Mouse (Mus musculus) MEL (cell line): ENCODE data around the gene Olfr1054. TPM values are rescaled to one million over a fixed set of nuclear protein-coding genes. Genes with fewer than 3 reads are reported as not detected.
"Not testable (repeated sequence)": the region's sequence is repeated elsewhere in the genome, so short reads cannot be mapped to it uniquely, and the experiment has no call there.

ENCODE experiments used
- DNase-seq: peaks from one replicate; pipeline ENCODE4 v3.0.0; 2011; ENCODE audit warnings: low read depth, low spot score
- H3K27ac ChIP-seq: 2 replicates; pipeline ENCODE4 v1.5.1; 2012; ENCODE audit warnings: low read depth, mild to moderate bottlenecking, control low read depth, low read length, moderate library complexity; ENCODE audit not compliant: control insufficient read depth
- H3K27me3 ChIP-seq, 2 experiments: fragments of 150-350 bp in 1 of 2; sonication (generic) in 1 of 2; 2 replicates each; pipeline ENCODE4 v1.6.1; 2012; ENCODE audit warnings: low read length in 2 of 2, mild to moderate bottlenecking in 2 of 2, improper control_type of control experiment in 1 of 2, moderate library complexity in 1 of 2; ENCODE audit not compliant: insufficient read depth in 2 of 2, control insufficient read depth in 1 of 2
- H3K36me3 ChIP-seq, 2 experiments: 2 replicates each; pipeline ENCODE4 v1.6.1; 2012 to 2014; ENCODE audit warnings: low read length in 2 of 2, improper control_type of control experiment in 1 of 2, inconsistent platforms in 1 of 2, mild to moderate bottlenecking in 1 of 2; ENCODE audit not compliant: insufficient read depth in 2 of 2, control insufficient read depth in 1 of 2
- H3K4me1 ChIP-seq, 2 experiments: fragments of 150-350 bp in 1 of 2; sonication (generic) in 1 of 2; 2 replicates each; pipeline ENCODE4 v1.6.1; 2012; ENCODE audit warnings: low read length in 2 of 2, improper control_type of control experiment in 1 of 2, mild to moderate bottlenecking in 1 of 2; ENCODE audit not compliant: insufficient read depth in 2 of 2, control insufficient read depth in 1 of 2
- H3K4me3 ChIP-seq, 2 experiments: fragments of 150-350 bp in 1 of 2; sonication (generic) in 1 of 2; 2 replicates each; pipeline ENCODE4 v1.5.1; 2012; ENCODE audit warnings: low read depth in 2 of 2, low read length in 2 of 2, mild to moderate bottlenecking in 2 of 2, moderate library complexity in 2 of 2, control low read depth in 1 of 2, improper control_type of control experiment in 1 of 2; ENCODE audit not compliant: control insufficient read depth in 1 of 2, insufficient read depth in 1 of 2
- H3K79me2 ChIP-seq: 2 replicates; pipeline ENCODE4 v1.6.1; 2012; ENCODE audit warnings: mild to moderate bottlenecking, low read length, moderate library complexity; ENCODE audit not compliant: control insufficient read depth, poor library complexity, insufficient read depth
- H3K9ac ChIP-seq: 2 replicates; pipeline ENCODE4 v1.6.1; 2012; ENCODE audit warnings: low read depth, mild to moderate bottlenecking, control low read depth, low read length, moderate library complexity; ENCODE audit not compliant: control insufficient read depth, poor library complexity, severe bottlenecking
- H3K9me3 ChIP-seq: fragments of 150-350 bp; sonication (generic); replicated peaks from 2 replicates; pipeline ENCODE4 v1.6.1; 2012; ENCODE audit warnings: mild to moderate bottlenecking, low read length, improper control_type of control experiment, moderate library complexity; ENCODE audit not compliant: insufficient read depth
- E2F4 ChIP-seq: IDR thresholded peaks from 2 replicates; pipeline ENCODE4 v1.6.1; 2011; ENCODE audit warnings: low read depth, low read length, improper control_type of control experiment, borderline replicate concordance
- GATA1 ChIP-seq: IDR thresholded peaks from 2 replicates; pipeline ENCODE4 v1.6.1; 2011; ENCODE audit warnings: low read depth, low read length, improper control_type of control experiment
- KAT2A ChIP-seq: conservative IDR thresholded peaks from 2 replicates; pipeline ENCODE4 v1.6.1; 2012; ENCODE audit warnings: low read depth, low read length, improper control_type of control experiment, inconsistent platforms
- MAFK ChIP-seq: IDR thresholded peaks from 2 replicates; pipeline ENCODE4 v1.6.1; 2011; ENCODE audit warnings: low read depth, mild to moderate bottlenecking, low read length, improper control_type of control experiment, borderline replicate concordance
- MEF2A ChIP-seq: IDR thresholded peaks from 2 replicates; pipeline ENCODE4 v1.6.1; 2014; ENCODE audit warnings: low read depth, mild to moderate bottlenecking, inconsistent platforms, low read length, improper control_type of control experiment; ENCODE audit not compliant: poor library complexity, insufficient replicate concordance, severe bottlenecking; ENCODE audit errors: extremely low read depth
- MYC ChIP-seq: IDR thresholded peaks from 2 replicates; pipeline ENCODE4 v1.6.1; 2011; ENCODE audit warnings: low read depth, mild to moderate bottlenecking, low read length, improper control_type of control experiment, moderate library complexity
- NRF1 ChIP-seq: IDR thresholded peaks from 2 replicates; pipeline ENCODE4 v1.6.1; 2014; ENCODE audit warnings: low read depth, mild to moderate bottlenecking, inconsistent platforms, low read length, improper control_type of control experiment, moderate library complexity; ENCODE audit not compliant: poor library complexity, insufficient read depth, severe bottlenecking
- POLR2AphosphoS5 ChIP-seq: IDR thresholded peaks from 2 replicates; pipeline ENCODE4 v1.6.1; 2012; ENCODE audit warnings: low read depth, borderline replicate concordance, mild to moderate bottlenecking, inconsistent platforms, low read length, moderate library complexity, mixed read lengths
- RCOR1 ChIP-seq: IDR thresholded peaks from 2 replicates; pipeline ENCODE4 v1.6.1; 2012; ENCODE audit warnings: low read depth, mild to moderate bottlenecking, inconsistent platforms, low read length, improper control_type of control experiment
- TAL1 ChIP-seq: IDR thresholded peaks from 2 replicates; pipeline ENCODE4 v1.6.1; 2012; ENCODE audit warnings: mild to moderate bottlenecking, inconsistent platforms, low read length, moderate library complexity, mixed read lengths
- TBP ChIP-seq: IDR thresholded peaks from 2 replicates; pipeline ENCODE4 v1.8.0; 2011; ENCODE audit warnings: low read depth, low read length, improper control_type of control experiment
- ZKSCAN1 ChIP-seq: IDR thresholded peaks from 2 replicates; pipeline ENCODE4 v1.6.1; 2012; ENCODE audit warnings: low read depth, mild to moderate bottlenecking, inconsistent platforms, low read length, improper control_type of control experiment, moderate library complexity
- polyA plus RNA-seq, 2 experiments: library from polyadenylated mRNA; stranded (reverse) in 1 of 2; unstranded in 1 of 2; fragments of >175 nt in 1 of 2; fragments of >200 nt in 1 of 2; gene quantifications; 2 replicates each; pipeline versions ENCODE4 v1.2.1 to v1.2.4; 2012; ENCODE audit warnings: low replicate concordance in 2 of 2, low read depth in 1 of 2; ENCODE audit not compliant: insufficient read length in 2 of 2, insufficient read depth in 1 of 2, missing spikeins in 1 of 2
- total RNA-seq: library from RNA; depleted of rRNA; stranded (reverse); fragments of 300-350 nt; gene quantifications from 2 replicates; pipeline ENCODE4 v1.2.3, GENCODE M21; 2012; rRNA removed

The Olfr1054 gene
- total RNA-seq (not detected in 2 replicates), polyA plus RNA-seq (not detected)

- H3K9me3 ChIP-seq: no peaks in the 10 kb centered on the region
- no peak within 1 kb of the TSS for H3K4me3 ChIP-seq
- H3K79me2 ChIP-seq: no peaks in the 10 kb centered on the region
- no peaks in the 10 kb centered on the region for H3K4me1 ChIP-seq
- H3K27ac ChIP-seq: no peak within 1 kb of the TSS
- no peaks in the 10 kb centered on the region for H3K27me3 ChIP-seq
- H3K36me3 ChIP-seq: no peaks in the 10 kb centered on the region
- no peak within 1 kb of the TSS for H3K9ac ChIP-seq
- no peak for TF ChIP-seq TAL1
- no peak for DNase-seq
Observed at GRCm38 (mm10) chr2:86335333-86335732, at the start of gene Olfr1054. Olfr1054 (minus strand) TSS chr2:86335433.

- no peak for TF ChIP-seq KAT2A
- TF ChIP-seq TBP: no peak
- TF ChIP-seq MEF2A: no peak
- TF ChIP-seq MYC: no peak
- no peak for TF ChIP-seq MAFK
- TF ChIP-seq ZKSCAN1: no peak
- TF ChIP-seq GATA1: no peak
- TF ChIP-seq RCOR1: no peak
- TF ChIP-seq E2F4: no peak
- TF ChIP-seq POLR2AphosphoS5: no peak
- no peak for TF ChIP-seq NRF1
Observed at GRCm38 (mm10) chr2:86378293-86378692, 43.1 kb upstream of the Olfr1054 start, which contains the start of gene Olfr1057. Olfr1057 (minus strand) TSS chr2:86378393.

DNA sequence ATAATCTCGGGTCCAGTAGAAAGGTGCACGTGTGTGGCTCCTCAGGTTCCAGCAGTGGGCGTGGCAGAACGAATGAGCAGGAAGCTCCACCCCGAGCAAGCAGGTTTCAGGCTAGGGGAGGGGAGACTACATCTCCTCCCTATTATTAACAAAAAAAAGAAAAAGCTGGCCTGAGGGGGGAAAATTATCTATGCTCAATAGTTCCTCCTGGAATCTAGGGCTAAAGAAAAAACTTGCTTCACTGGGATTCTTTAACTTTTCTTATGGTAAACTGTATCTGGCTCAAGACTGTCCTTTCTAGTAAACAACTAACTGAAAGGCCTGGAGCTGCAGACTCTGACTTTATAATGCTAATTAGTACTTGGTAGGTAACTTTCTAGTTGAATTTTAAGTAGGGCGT, 31.1 kb upstream of the Olfr1054 start:
- H3K9me3 ChIP-seq, H3K36me3 ChIP-seq, H3K4me3 ChIP-seq, H3K9ac ChIP-seq, H3K79me2 ChIP-seq, H3K27me3 ChIP-seq, DNase-seq, H3K27ac ChIP-seq, H3K4me1 ChIP-seq: not testable (repeated sequence)

More at GRCm38 (mm10) chr2:86378293-86378692, 43.1 kb upstream of the Olfr1054 start, which contains the start of gene Olfr1057:
- no peaks in the 10 kb centered on the region for H3K27me3 ChIP-seq
- H3K9ac ChIP-seq: no peak within 1 kb of the TSS
- no peaks in the 10 kb centered on the region for H3K4me1 ChIP-seq
- H3K4me3 ChIP-seq: no peak within 1 kb of the TSS
- no peaks in the 10 kb centered on the region for H3K36me3 ChIP-seq
- no peak within 1 kb of the TSS for H3K27ac ChIP-seq
- no peaks in the 10 kb centered on the region for H3K9me3 ChIP-seq
- H3K79me2 ChIP-seq: no peaks in the 10 kb centered on the region
- DNase-seq: no peak
